Mouse (Mus musculus) embryonic fibroblast, embryonic 13.5 days (primary cell): ENCODE measurements around the gene Clk1.

Source experiments
- CTCF ChIP-seq: IDR thresholded peaks from 2 replicates; pipeline ENCODE4 v1.5.1; 2011; ENCODE audit warnings: mild to moderate bottlenecking, control low read depth, low read length, moderate library complexity, borderline replicate concordance; ENCODE audit not compliant: insufficient read depth
- POLR2A ChIP-seq: IDR thresholded peaks from 2 replicates; pipeline ENCODE4 v1.6.1; 2011; ENCODE audit warnings: low read depth, mild to moderate bottlenecking, control low read depth, low read length, moderate library complexity

GRCm38 (mm10) chr1:58444691-58445090 lies 20.8 kb upstream of the Clk1 start:
- no peak for TF ChIP-seq POLR2A
- TF ChIP-seq CTCF = no peak
